Mouse (Mus musculus) myocyte (in vitro differentiated cells): Measurements from ENCODE around the gene Strip1.

Experiments used
- CEBPB ChIP-seq: IDR thresholded peaks from 2 replicates; pipeline ENCODE4 v1.6.1; 2011; ENCODE audit warnings: mild to moderate bottlenecking, moderate library complexity; ENCODE audit not compliant: poor library complexity, insufficient read depth, severe bottlenecking
- E2F4 ChIP-seq: IDR thresholded peaks from one replicate; pipeline ENCODE4 v1.6.1; 2011; ENCODE audit warnings: mild to moderate bottlenecking, control low read depth, moderate library complexity; ENCODE audit not compliant: insufficient read depth
- MAX ChIP-seq: IDR thresholded peaks from one replicate; pipeline ENCODE4 v1.6.1; 2011; ENCODE audit warnings: low read depth, mild to moderate bottlenecking, control low read depth
- MYOD1 ChIP-seq, 3 experiments: IDR thresholded peaks; one replicate each; pipeline ENCODE4 v1.6.1; 2011; ENCODE audit warnings: control low read depth in 2 of 3, low read depth in 2 of 3, mild to moderate bottlenecking in 2 of 3, moderate library complexity in 1 of 3; ENCODE audit not compliant: insufficient read length in 2 of 3, control insufficient read depth in 1 of 3
- POLR2A ChIP-seq: IDR thresholded peaks from one replicate; pipeline ENCODE4 v1.6.1; 2011; ENCODE audit warnings: low read depth, mild to moderate bottlenecking, control low read depth, moderate library complexity; ENCODE audit not compliant: insufficient read length
- TCF12 ChIP-seq: IDR thresholded peaks from one replicate; pipeline ENCODE4 v1.6.1; 2011; ENCODE audit warnings: mild to moderate bottlenecking, control low read depth; ENCODE audit not compliant: poor library complexity, insufficient read depth, severe bottlenecking

- TF ChIP-seq POLR2A (no peak), MYOD1 (IDR thresholded peaks at IDR 0.05; ENCODE audit: control insufficient read depth in 1 of 3, insufficient read length in 2 of 3, low read depth in 2 of 3) (no peak), CEBPB (no peak), MAX (no peak), E2F4 (no peak), TCF12 (no peak)
These were observed 18.5 kb downstream of the Strip1 start for GRCm38 (mm10) chr3:107612902-107613525.
